Mouse (Mus musculus) embryonic facial prominence, embryonic 10.5 days (tissue): Measurements from ENCODE around the gene Crybg3. TPM values are rescaled to one million over a fixed set of nuclear protein-coding genes. Genes with fewer than 3 reads are reported as not detected.
A peak's percentile ranks its signal among the peaks of the same experiment; 100 is the strongest.

Experiments
- DNase-seq: peaks from one replicate; pipeline ENCODE4 v3.0.0-alpha.2; 2017; ENCODE audit warnings: low spot score
- H3K27ac ChIP-seq: fragments of 300-500 bp; sonication (generic); replicated peaks from 2 replicates; pipeline ENCODE4 v1.5.1; 2016; ENCODE audit warnings: mild to moderate bottlenecking
- H3K27me3 ChIP-seq: fragments of 300-500 bp; sonication (generic); replicated peaks from 2 replicates; pipeline ENCODE4 v1.6.1; 2016; ENCODE audit warnings: low read depth, mild to moderate bottlenecking; ENCODE audit not compliant: poor library complexity, severe bottlenecking
- H3K36me3 ChIP-seq: fragments of 300-500 bp; sonication (generic); replicated peaks from 2 replicates; pipeline ENCODE4 v1.6.1; 2016; ENCODE audit warnings: mild to moderate bottlenecking, moderate library complexity
- H3K4me1 ChIP-seq: fragments of 300-500 bp; sonication (generic); 2 replicates; pipeline ENCODE4 v1.6.1; 2016
- H3K4me3 ChIP-seq: fragments of 300-500 bp; sonication (generic); 2 replicates; pipeline ENCODE4 v1.5.1; 2016; ENCODE audit warnings: mild to moderate bottlenecking, moderate library complexity
- H3K9me3 ChIP-seq: fragments of 300-500 bp; sonication (generic); 2 replicates; pipeline ENCODE4 v1.6.1; 2016; ENCODE audit warnings: mild to moderate bottlenecking
- WGBS: fragments of 180-500 bp; shearing (Covaris S2); methylation state at CpG from one replicate; pipeline ENCODE4 v1.1.7; 2016; 5-methylcytosine and 5-hydroxymethylcytosine counted together
- polyA plus RNA-seq: library from polyadenylated mRNA; unstranded; fragments of >200 nt; fragmentation: Nextera tagmentation; extraction: Ambion mirVana; gene quantifications from 2 replicates; pipeline ENCODE4 v1.2.1, GENCODE M21; 2016

Crybg3 gene
- 6.9 and 7.1 TPM in 2 replicates for polyA plus RNA-seq

GRCm38 (mm10) chr16:59600311-59601251 lies at the start of gene Crybg3:
Crybg3 (minus strand) TSS chr16:59600979.
- peak; percentile 90 for DNase-seq
- Histone ChIP-seq H3K27ac (peak within 1 kb of the TSS; percentile 92), H3K27me3 (no peaks in the 10 kb centered on the region), H3K9me3 (no peaks in the 10 kb centered on the region), H3K4me3 (peak within 1 kb of the TSS; percentile 84), H3K36me3 (no peaks in the 10 kb centered on the region), H3K4me1 (peaks cover 23% of the 10 kb centered on the region)
- WGBS, result under 1% methylated on average over 89 of the region's 90 CpGs

DNA sequence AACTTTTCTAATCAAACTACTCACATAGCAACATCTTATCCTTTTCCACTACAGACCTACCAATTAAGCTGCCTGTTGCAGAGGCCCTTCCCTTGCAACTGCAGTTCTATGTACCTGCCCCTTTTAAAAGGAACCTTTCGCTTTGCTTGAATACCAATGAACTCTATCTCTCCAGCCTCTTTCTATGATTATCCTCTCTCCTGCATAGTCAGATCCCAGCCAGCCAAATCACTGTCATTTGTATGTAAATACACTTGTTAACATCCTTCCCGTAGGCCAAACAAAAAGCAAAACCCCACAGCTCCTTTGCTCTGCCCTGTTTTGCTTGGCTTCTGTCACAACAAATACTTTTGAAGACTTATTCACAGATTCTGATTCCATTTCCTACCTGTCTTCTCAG lies 43.0 kb upstream of the Crybg3 start:
- Histone ChIP-seq H3K27ac (no peak overlapping the region), H3K4me3 (no peak overlapping the region), H3K27me3 (no peaks in the 10 kb centered on the region), H3K9me3 (no peaks in the 10 kb centered on the region), H3K4me1 (no peaks in the 10 kb centered on the region), H3K36me3 (no peaks in the 10 kb centered on the region)
- DNase-seq, result no peak
- WGBS, result 60% methylated on average over 2 of the region's 2 CpGs

DNA sequence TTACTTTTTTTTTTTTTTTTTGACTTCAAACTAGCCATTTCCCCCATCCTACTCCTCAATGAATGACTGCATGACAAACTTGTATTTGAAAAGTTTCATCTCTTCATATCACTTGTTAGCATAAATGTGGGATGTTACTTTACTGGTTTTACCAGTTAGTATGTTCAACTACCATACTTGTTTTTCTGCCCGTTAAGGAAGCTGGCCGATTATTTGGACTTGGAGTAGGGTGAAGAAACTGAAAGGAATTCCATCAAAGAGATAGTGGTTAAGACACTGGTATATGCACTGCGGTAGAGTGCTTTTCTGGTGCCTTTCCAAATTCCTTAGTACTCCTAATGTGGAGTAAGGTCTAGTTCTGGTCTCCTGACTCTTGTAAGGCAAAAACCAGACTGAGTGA lies 39.2 kb upstream of the Crybg3 start:
- Histone ChIP-seq H3K4me1 (peaks cover 9% of the 10 kb centered on the region), H3K27ac (no peak overlapping the region), H3K36me3 (no peaks in the 10 kb centered on the region), H3K4me3 (peak overlapping the region; percentile 82; the same call in 1 of the 2 replicates), H3K9me3 (no peaks in the 10 kb centered on the region), H3K27me3 (no peaks in the 10 kb centered on the region)
- 87% methylated on average over 3 of the region's 3 CpGs for WGBS
- no peak for DNase-seq

- under 1% methylated on average over 46 of the region's 46 CpGs for WGBS
- peak within 1 kb of the TSS; percentile 97 for H3K27ac ChIP-seq
- no peaks in the 10 kb centered on the region for H3K27me3 ChIP-seq
- no peaks in the 10 kb centered on the region for H3K36me3 ChIP-seq
- no peaks in the 10 kb centered on the region for H3K9me3 ChIP-seq
- peak within 1 kb of the TSS; percentile 82 for H3K4me3 ChIP-seq
- peaks cover 9% of the 10 kb centered on the region for H3K4me1 ChIP-seq
- peak; percentile 95 for DNase-seq
Observed at GRCm38 (mm10) chr16:59639102-59639691, 38.4 kb upstream of the Crybg3 start, which contains the start of gene Arl6. Arl6 (minus strand) TSS chr16:59639391.

- Histone ChIP-seq H3K9me3 (no peaks in the 10 kb centered on the region), H3K27me3 (no peaks in the 10 kb centered on the region), H3K36me3 (peaks cover 25% of the 10 kb centered on the region), H3K27ac (no peak overlapping the region), H3K4me3 (no peak overlapping the region), H3K4me1 (peaks cover 9% of the 10 kb centered on the region)
- DNase-seq, result no peak
- WGBS, result 89% methylated on average over 2 of the region's 2 CpGs
Observed at GRCm38 (mm10) chr16:59634598-59634997, 33.8 kb upstream of the Crybg3 start.

DNA sequence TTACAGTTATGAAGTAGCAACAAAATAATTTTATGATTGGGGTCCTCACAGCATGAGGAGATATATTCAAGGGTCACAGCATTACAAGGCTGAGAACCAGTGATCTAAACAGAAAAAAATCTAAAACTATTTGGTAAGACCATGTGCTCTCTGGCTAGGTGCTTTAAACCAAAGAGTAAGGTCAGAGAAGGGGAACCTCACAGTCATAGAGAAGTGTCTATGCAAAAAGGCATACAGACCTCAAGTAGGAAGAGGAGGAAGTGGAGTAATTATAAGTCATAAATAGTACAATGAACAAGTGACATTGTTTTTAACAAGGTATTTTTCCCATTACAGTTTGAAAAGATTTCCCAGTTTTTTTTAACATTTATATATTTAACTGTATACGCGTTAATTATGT lies 20.8 kb upstream of the Crybg3 start:
- no peak for DNase-seq
- Histone ChIP-seq H3K27me3 (no peaks in the 10 kb centered on the region), H3K9me3 (no peaks in the 10 kb centered on the region), H3K27ac (no peak overlapping the region), H3K36me3 (no peaks in the 10 kb centered on the region; the same call in 1 of the 2 replicates), H3K4me1 (no peaks in the 10 kb centered on the region), H3K4me3 (no peak overlapping the region)
- 96% methylated on average over 2 of the region's 2 CpGs for WGBS

DNA sequence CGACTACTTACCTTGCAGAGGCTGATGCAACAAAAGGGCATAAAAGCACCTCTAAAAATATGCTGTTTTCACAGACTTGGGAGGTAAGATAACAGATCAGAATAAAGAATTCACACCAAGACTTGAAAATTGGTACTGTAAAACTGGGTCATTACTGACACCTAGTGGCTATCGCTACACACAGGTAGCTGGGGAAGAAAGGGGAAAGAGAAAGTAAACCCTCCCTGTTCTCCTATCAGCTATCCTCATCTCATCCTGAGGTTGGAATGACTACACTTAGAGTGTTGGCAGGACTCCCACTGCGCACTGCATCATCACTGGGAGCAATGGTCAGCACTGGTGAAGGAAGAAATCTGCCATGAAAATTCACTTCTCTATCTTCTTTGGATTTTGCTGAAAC lies 16.4 kb upstream of the Crybg3 start:
- WGBS, result 41% methylated on average over 3 of the region's 3 CpGs

GRCm38 (mm10) chr16:59615675-59616074 lies 14.9 kb upstream of the Crybg3 start:
- 84% methylated on average over 3 of the region's 3 CpGs for WGBS
- Histone ChIP-seq H3K27ac (no peak overlapping the region), H3K27me3 (no peaks in the 10 kb centered on the region), H3K4me3 (no peak overlapping the region), H3K36me3 (peaks cover 4% of the 10 kb centered on the region; the same call in 1 of the 2 replicates), H3K4me1 (no peaks in the 10 kb centered on the region), H3K9me3 (no peaks in the 10 kb centered on the region)
- no peak for DNase-seq

More for the DNA sequence above, 16.4 kb upstream of the Crybg3 start:
- H3K4me1 ChIP-seq, result no peaks in the 10 kb centered on the region
- H3K9me3 ChIP-seq, result no peaks in the 10 kb centered on the region
- no peak for DNase-seq
- H3K36me3 ChIP-seq, result no peaks in the 10 kb centered on the region; the same call in 1 of the 2 replicates
- no peak overlapping the region for H3K4me3 ChIP-seq
- H3K27me3 ChIP-seq, result no peaks in the 10 kb centered on the region
- no peak overlapping the region for H3K27ac ChIP-seq

GRCm38 (mm10) chr16:59610750-59611149 lies 10.0 kb upstream of the Crybg3 start:
- Histone ChIP-seq H3K36me3 (peaks cover 4% of the 10 kb centered on the region; the same call in 1 of the 2 replicates), H3K27ac (no peak overlapping the region), H3K27me3 (no peaks in the 10 kb centered on the region), H3K9me3 (no peaks in the 10 kb centered on the region), H3K4me3 (no peak overlapping the region), H3K4me1 (no peaks in the 10 kb centered on the region)
- DNase-seq, result no peak
- WGBS, result 84% methylated on average over 1 of the region's 1 CpGs

GRCm38 (mm10) chr16:59604078-59604781 lies 3.5 kb upstream of the Crybg3 start:
- Histone ChIP-seq H3K4me1 (peaks cover 15% of the 10 kb centered on the region), H3K27ac (no peak overlapping the region), H3K9me3 (no peaks in the 10 kb centered on the region), H3K36me3 (no peaks in the 10 kb centered on the region), H3K27me3 (no peaks in the 10 kb centered on the region), H3K4me3 (no peak overlapping the region)
- 67% methylated on average over 15 of the region's 15 CpGs for WGBS
- no peak for DNase-seq

DNA sequence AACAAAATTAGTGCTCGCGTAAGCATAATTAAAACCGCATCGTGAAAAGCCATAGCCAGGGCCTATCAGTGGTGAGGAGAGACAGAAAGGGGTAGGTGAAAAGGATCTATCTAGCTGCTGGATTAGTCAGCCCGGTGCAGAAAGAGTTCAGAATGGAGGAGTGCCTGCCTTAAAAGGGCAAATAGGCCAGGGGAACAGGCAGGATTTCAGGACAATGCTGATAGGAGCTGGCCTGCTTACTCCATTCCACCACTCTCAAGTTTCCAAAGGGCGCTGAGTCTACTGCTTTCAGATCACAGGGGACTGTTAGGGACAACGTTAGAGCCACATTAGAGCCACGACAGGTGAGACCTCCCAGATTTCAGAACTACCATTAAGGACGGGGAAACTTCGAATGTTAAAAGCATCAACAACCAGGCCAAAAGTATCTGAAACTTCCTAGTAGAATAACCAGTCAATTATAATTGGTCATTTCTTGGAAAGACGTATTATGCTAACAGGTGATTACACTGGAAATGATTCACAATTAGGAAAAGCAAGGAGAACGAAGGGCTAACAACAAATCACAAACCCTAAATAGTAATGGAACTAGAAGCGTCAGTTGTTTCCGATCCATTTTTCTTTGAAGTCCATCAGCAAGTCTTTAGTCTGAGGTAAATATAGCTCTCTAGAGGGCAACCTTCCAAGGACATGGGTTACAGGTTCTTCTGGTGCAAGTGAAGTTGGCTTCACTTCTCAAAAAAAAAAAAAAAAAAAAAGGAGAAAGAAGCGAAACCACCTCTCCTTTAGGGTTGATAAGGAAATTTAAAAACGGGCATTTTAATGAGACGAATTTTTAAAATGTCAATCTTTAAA lies 1.1 kb downstream of the Crybg3 start:
- Histone ChIP-seq H3K27ac (peak overlapping the region; percentile 92; the same call in 1 of the 2 replicates), H3K4me1 (peaks cover 26% of the 10 kb centered on the region), H3K27me3 (no peaks in the 10 kb centered on the region), H3K4me3 (peak overlapping the region; percentile 84), H3K36me3 (no peaks in the 10 kb centered on the region), H3K9me3 (no peaks in the 10 kb centered on the region)
- WGBS, result 14% methylated on average over 17 of the region's 17 CpGs
- peak; percentile 30 for DNase-seq
